Mouse (Mus musculus) intestine, postnatal 0 days (tissue): ENCODE data around the gene Arl3. TPM values are rescaled to one million over a fixed set of nuclear protein-coding genes. Genes with fewer than 3 reads are reported as not detected.

Source experiments
- ATAC-seq: fragments of 200-750 bp; cut with Nextera tagmentation; 2 replicates; pipeline ENCODE4 v1.8.0; 2017; ENCODE audit warnings: mild to moderate bottlenecking, moderate TSS enrichment, moderate library complexity
- H3K27ac ChIP-seq: fragments of 300-500 bp; sonication (generic); 2 replicates; pipeline ENCODE4 v1.5.1; 2014; ENCODE audit warnings: mild to moderate bottlenecking, low read depth, low read length, moderate library complexity
- H3K27me3 ChIP-seq: fragments of 300-500 bp; sonication (generic); replicated peaks from 2 replicates; pipeline ENCODE4 v1.6.1; 2014; ENCODE audit warnings: low read length, mixed read lengths; ENCODE audit not compliant: control insufficient read depth, insufficient read depth
- H3K36me3 ChIP-seq: fragments of 300-500 bp; sonication (generic); 2 replicates; pipeline ENCODE4 v1.6.1; 2014; ENCODE audit warnings: mild to moderate bottlenecking, moderate library complexity; ENCODE audit not compliant: control insufficient read depth, insufficient read depth
- H3K4me1 ChIP-seq: fragments of 300-500 bp; sonication (generic); replicated peaks from 2 replicates; pipeline ENCODE4 v1.6.1; 2014; ENCODE audit warnings: antibody characterized with exemption, low read length, mixed read lengths; ENCODE audit not compliant: control insufficient read depth, insufficient read depth
- H3K4me2 ChIP-seq: fragments of 300-500 bp; sonication (generic); replicated peaks from 2 replicates; pipeline ENCODE4 v1.6.1; 2014; ENCODE audit warnings: low read depth, mild to moderate bottlenecking, moderate library complexity
- H3K4me3 ChIP-seq: fragments of 300-500 bp; sonication (generic); 2 replicates; pipeline ENCODE4 v1.5.1; 2014; ENCODE audit warnings: low read depth, low read length
- H3K9ac ChIP-seq: fragments of 300-500 bp; sonication (generic); 2 replicates; pipeline ENCODE4 v1.6.1; 2014; ENCODE audit warnings: mild to moderate bottlenecking, low read depth, low read length
- H3K9me3 ChIP-seq: fragments of 300-500 bp; sonication (generic); 2 replicates; pipeline ENCODE4 v1.6.1; 2016; ENCODE audit warnings: mixed run types; ENCODE audit not compliant: control insufficient read depth
- CTCF ChIP-seq: sonication (generic); IDR thresholded peaks from 2 replicates; pipeline ENCODE4 v1.5.1; 2016; ENCODE audit warnings: low read depth, mild to moderate bottlenecking, control low read depth, antibody characterized with exemption, moderate library complexity
- WGBS: fragments of 180-500 bp; shearing (Covaris S2); extraction: QIAGEN DNeasy Blood & Tissue Kit; methylation state at CpG from one replicate; pipeline ENCODE4 v1.1.7; 2014; 5-methylcytosine and 5-hydroxymethylcytosine counted together
- polyA plus RNA-seq: library from polyadenylated mRNA; unstranded; fragments of >200 nt; fragmentation: Nextera tagmentation; extraction: Ambion mirVana; gene quantifications from 2 replicates; pipeline ENCODE4 v1.2.1, GENCODE M21; 2015

Gene Arl3
- polyA plus RNA-seq, 1 experiment from 2014 or later: 21.1 TPM

GRCm38 (mm10) chr19:46509736-46510135 lies 63.3 kb downstream of the Arl3 start:
- Histone ChIP-seq H3K9ac (no peak overlapping the region), H3K27me3 (no peaks in the 10 kb centered on the region), H3K27ac (peak overlapping the region; percentile 41; the same call in 1 of the 2 replicates), H3K36me3 (peaks cover 53% of the 10 kb centered on the region), H3K4me2 (no peak overlapping the region), H3K4me3 (no peak overlapping the region), H3K9me3 (no peaks in the 10 kb centered on the region), H3K4me1 (peaks cover 29% of the 10 kb centered on the region; the same call in 1 of the 2 replicates)
- no peak for TF ChIP-seq CTCF
- ATAC-seq: no peak
- WGBS: 77% methylated on average over 4 of the region's 4 CpGs

GRCm38 (mm10) chr19:46509202-46509601 lies 63.8 kb downstream of the Arl3 start:
- TF ChIP-seq CTCF: no peak
- WGBS: 48% methylated on average over 3 of the region's 3 CpGs
- Histone ChIP-seq H3K9me3 (no peaks in the 10 kb centered on the region), H3K4me3 (no peak overlapping the region), H3K27me3 (no peaks in the 10 kb centered on the region), H3K9ac (no peak overlapping the region), H3K4me1 (peaks cover 29% of the 10 kb centered on the region; the same call in 1 of the 2 replicates), H3K4me2 (peak overlapping the region; percentile 38; the same call in 1 of the 2 replicates), H3K36me3 (peaks cover 47% of the 10 kb centered on the region), H3K27ac (peak overlapping the region; percentile 64)
- ATAC-seq: peak; percentile 55

GRCm38 (mm10) chr19:46508738-46509137 lies 64.3 kb downstream of the Arl3 start:
- Histone ChIP-seq H3K4me2 (peak overlapping the region; percentile 38), H3K9me3 (no peaks in the 10 kb centered on the region), H3K4me1 (peaks cover 29% of the 10 kb centered on the region; the same call in 1 of the 2 replicates), H3K4me3 (no peak overlapping the region), H3K27me3 (no peaks in the 10 kb centered on the region), H3K9ac (no peak overlapping the region), H3K27ac (peak overlapping the region; percentile 64), H3K36me3 (peaks cover 43% of the 10 kb centered on the region)
- ATAC-seq: no peak
- no peak for TF ChIP-seq CTCF
- WGBS: 45% methylated on average over 3 of the region's 3 CpGs

- 30% methylated on average over 1 of the region's 1 CpGs for WGBS
- ATAC-seq: no peak
- Histone ChIP-seq H3K27me3 (no peaks in the 10 kb centered on the region), H3K9ac (0 out of 2 replicates have a peak overlapping the region, but pooled peaks have one; percentile 1), H3K9me3 (no peaks in the 10 kb centered on the region), H3K4me1 (peaks cover 29% of the 10 kb centered on the region; the same call in 1 of the 2 replicates), H3K4me3 (no peak overlapping the region), H3K27ac (peak overlapping the region; percentile 55; the same call in 1 of the 2 replicates), H3K4me2 (peak overlapping the region; percentile 38), H3K36me3 (peaks cover 34% of the 10 kb centered on the region)
- TF ChIP-seq CTCF: no peak
Observed at GRCm38 (mm10) chr19:46507806-46508205, 65.2 kb downstream of the Arl3 start.

- no peak for TF ChIP-seq CTCF
- peak overlapping the region; percentile 55; the same call in 1 of the 2 replicates for H3K27ac ChIP-seq
- H3K4me2 ChIP-seq: peak overlapping the region; percentile 85
- WGBS: 90% methylated on average over 8 of the region's 8 CpGs
- H3K36me3 ChIP-seq: peaks cover 28% of the 10 kb centered on the region; the same call in 1 of the 2 replicates
- 0 out of 2 replicates have a peak overlapping the region, but pooled peaks have one; percentile 1 for H3K9ac ChIP-seq
- no peak for ATAC-seq
- no peak overlapping the region for H3K4me3 ChIP-seq
- no peaks in the 10 kb centered on the region for H3K9me3 ChIP-seq
- H3K4me1 ChIP-seq: peaks cover 29% of the 10 kb centered on the region; the same call in 1 of the 2 replicates
- H3K27me3 ChIP-seq: no peaks in the 10 kb centered on the region
Observed at GRCm38 (mm10) chr19:46507181-46507581, 65.8 kb downstream of the Arl3 start.

GRCm38 (mm10) chr19:46506372-46506717 lies 66.7 kb downstream of the Arl3 start:
- WGBS: 54% methylated on average over 3 of the region's 3 CpGs
- no peaks in the 10 kb centered on the region for H3K27me3 ChIP-seq
- no peak for TF ChIP-seq CTCF
- no peak overlapping the region for H3K4me3 ChIP-seq
- peak overlapping the region; percentile 85 for H3K4me2 ChIP-seq
- no peak for ATAC-seq
- H3K9ac ChIP-seq: no peak overlapping the region
- peaks cover 29% of the 10 kb centered on the region; the same call in 1 of the 2 replicates for H3K4me1 ChIP-seq
- H3K27ac ChIP-seq: 0 out of 2 replicates have a peak overlapping the region, but pooled peaks have one; percentile 23
- no peaks in the 10 kb centered on the region for H3K9me3 ChIP-seq
- peaks cover 27% of the 10 kb centered on the region; the same call in 1 of the 2 replicates for H3K36me3 ChIP-seq
